Mouse (Mus musculus) hindbrain, embryonic 11.5 days (tissue): ENCODE results near the gene Bach2. TPM values are rescaled to one million over a fixed set of nuclear protein-coding genes. Genes with fewer than 3 reads are reported as not detected.
A peak's percentile ranks its signal among the peaks of the same experiment; 100 is the strongest.

ENCODE experiments used
- ATAC-seq: fragments of 200-750 bp; cut with Nextera tagmentation; 2 replicates; pipeline ENCODE4 v1.8.0; 2017; ENCODE audit warnings: mild to moderate bottlenecking, moderate TSS enrichment, moderate library complexity; ENCODE audit not compliant: low FRiP score
- DNase-seq: peaks from one replicate; pipeline ENCODE4 v3.0.0-alpha.2; 2015; ENCODE audit warnings: low spot score
- H3K27ac ChIP-seq: fragments of 300-500 bp; sonication (generic); 2 replicates; pipeline ENCODE4 v1.5.1; 2014; ENCODE audit warnings: mild to moderate bottlenecking, low read depth, low read length
- H3K27me3 ChIP-seq: fragments of 300-500 bp; sonication (generic); 2 replicates; pipeline ENCODE4 v1.6.1; 2014; ENCODE audit warnings: mild to moderate bottlenecking, low read length, moderate library complexity, mixed read lengths; ENCODE audit not compliant: control insufficient read depth, insufficient read depth
- H3K36me3 ChIP-seq: fragments of 300-500 bp; sonication (generic); 2 replicates; pipeline ENCODE4 v1.6.1; 2014; ENCODE audit warnings: mild to moderate bottlenecking, low read length, moderate library complexity, mixed read lengths; ENCODE audit not compliant: control insufficient read depth, insufficient read depth
- H3K4me1 ChIP-seq: fragments of 300-500 bp; sonication (generic); replicated peaks from 2 replicates; pipeline ENCODE4 v1.6.1; 2014; ENCODE audit warnings: low read length, mixed read lengths; ENCODE audit not compliant: control insufficient read depth, insufficient read depth
- H3K4me2 ChIP-seq: fragments of 300-500 bp; sonication (generic); replicated peaks from 2 replicates; pipeline ENCODE4 v1.6.1; 2014; ENCODE audit warnings: mild to moderate bottlenecking, low read depth, low read length
- H3K4me3 ChIP-seq: fragments of 300-500 bp; sonication (generic); 2 replicates; pipeline ENCODE4 v1.5.1; 2014; ENCODE audit warnings: low read depth, low read length
- H3K9ac ChIP-seq: fragments of 300-500 bp; sonication (generic); 2 replicates; pipeline ENCODE4 v1.6.1; 2014; ENCODE audit warnings: low read depth, low read length
- H3K9me3 ChIP-seq: fragments of 300-500 bp; sonication (generic); 2 replicates; pipeline ENCODE4 v1.6.1; 2016; ENCODE audit warnings: low read length; ENCODE audit not compliant: control insufficient read depth
- WGBS: fragments of 180-500 bp; shearing (Covaris S2); extraction: QIAGEN DNeasy Blood & Tissue Kit; methylation state at CpG from one replicate; pipeline ENCODE4 v1.1.7; 2014; 5-methylcytosine and 5-hydroxymethylcytosine counted together
- polyA plus RNA-seq: library from polyadenylated mRNA; unstranded; fragments of >200 nt; fragmentation: Nextera tagmentation; extraction: Ambion mirVana; gene quantifications from 2 replicates; pipeline ENCODE4 v1.2.1, GENCODE M21; 2014

The Bach2 gene
- polyA plus RNA-seq, 1 experiment from 2014 or later: 23.9 TPM

- peak overlapping the region; percentile 88 for H3K27ac ChIP-seq
- no peak overlapping the region for H3K4me2 ChIP-seq
- DNase-seq: peak; percentile 20
- H3K36me3 ChIP-seq: no peaks in the 10 kb centered on the region
- peak; percentile 48 for ATAC-seq
- no peaks in the 10 kb centered on the region for H3K9me3 ChIP-seq
- no peak overlapping the region for H3K4me3 ChIP-seq
- H3K4me1 ChIP-seq: peaks cover 9% of the 10 kb centered on the region; the same call in 1 of the 2 replicates
- 38% methylated on average over 3 of the region's 3 CpGs for WGBS
- H3K27me3 ChIP-seq: no peaks in the 10 kb centered on the region
- no peak overlapping the region for H3K9ac ChIP-seq
These were observed 121.0 kb downstream of the Bach2 start for GRCm38 (mm10) chr4:32359634-32360033.

- DNase-seq: no peak
- 93% methylated on average over 5 of the region's 5 CpGs for WGBS
- no peaks in the 10 kb centered on the region for H3K9me3 ChIP-seq
- H3K4me2 ChIP-seq: no peak overlapping the region
- no peak overlapping the region for H3K9ac ChIP-seq
- ATAC-seq: no peak
- H3K4me3 ChIP-seq: no peak overlapping the region
- H3K4me1 ChIP-seq: peaks cover 16% of the 10 kb centered on the region
- H3K36me3 ChIP-seq: no peaks in the 10 kb centered on the region
- no peaks in the 10 kb centered on the region for H3K27me3 ChIP-seq
- no peak overlapping the region for H3K27ac ChIP-seq
These were observed 121.9 kb downstream of the Bach2 start for GRCm38 (mm10) chr4:32360496-32360895.

- Histone ChIP-seq H3K27ac (no peak overlapping the region), H3K9ac (no peak overlapping the region), H3K9me3 (no peaks in the 10 kb centered on the region), H3K4me3 (no peak overlapping the region), H3K4me1 (peaks cover 21% of the 10 kb centered on the region), H3K27me3 (no peaks in the 10 kb centered on the region), H3K4me2 (no peak overlapping the region), H3K36me3 (no peaks in the 10 kb centered on the region)
- DNase-seq (no peak), ATAC-seq (no peak)
- WGBS: 64% methylated on average over 14 of the region's 14 CpGs
These were observed 124.9 kb downstream of the Bach2 start for GRCm38 (mm10) chr4:32363488-32363984.

DNA sequence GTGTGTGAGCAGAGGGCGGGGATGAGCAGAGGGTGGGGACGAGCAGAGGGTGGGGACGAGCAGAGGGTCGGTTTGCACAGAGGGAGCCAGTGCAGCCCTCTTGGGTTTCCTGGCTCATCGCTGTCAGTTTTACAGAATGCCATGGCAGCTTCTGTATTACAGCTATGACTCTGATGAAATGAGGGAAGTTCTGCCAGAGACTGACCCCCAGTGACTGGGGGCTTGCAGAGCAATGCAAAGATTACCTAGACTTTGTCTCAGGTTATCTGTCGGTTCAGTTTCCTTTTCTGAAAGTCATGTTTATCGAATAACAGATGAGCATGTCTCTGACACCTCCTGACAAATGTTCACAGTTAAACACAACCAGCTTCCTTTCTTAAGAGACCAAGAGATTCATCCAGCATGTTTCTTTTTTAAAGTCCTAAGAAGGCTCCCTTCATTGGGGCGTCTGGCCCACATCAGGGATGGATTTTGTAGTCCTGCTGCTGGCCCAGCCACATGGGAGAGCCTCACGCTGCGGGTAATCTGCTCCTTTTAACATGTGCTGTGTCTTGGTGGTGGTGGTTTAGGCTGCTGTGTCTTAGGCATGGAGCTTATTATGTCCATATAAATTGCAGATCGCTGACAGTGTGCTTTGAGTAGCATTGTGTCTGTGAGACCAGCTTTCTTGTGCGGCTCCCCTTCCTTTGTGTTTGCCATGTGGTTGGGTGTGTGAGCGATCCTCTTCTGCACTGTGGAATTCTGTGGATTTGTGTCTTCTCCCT, 126.7 kb downstream of the Bach2 start:
- Histone ChIP-seq H3K27ac (peak overlapping the region; percentile 36; the same call in 1 of the 2 replicates), H3K27me3 (no peaks in the 10 kb centered on the region), H3K36me3 (no peaks in the 10 kb centered on the region)

DNA sequence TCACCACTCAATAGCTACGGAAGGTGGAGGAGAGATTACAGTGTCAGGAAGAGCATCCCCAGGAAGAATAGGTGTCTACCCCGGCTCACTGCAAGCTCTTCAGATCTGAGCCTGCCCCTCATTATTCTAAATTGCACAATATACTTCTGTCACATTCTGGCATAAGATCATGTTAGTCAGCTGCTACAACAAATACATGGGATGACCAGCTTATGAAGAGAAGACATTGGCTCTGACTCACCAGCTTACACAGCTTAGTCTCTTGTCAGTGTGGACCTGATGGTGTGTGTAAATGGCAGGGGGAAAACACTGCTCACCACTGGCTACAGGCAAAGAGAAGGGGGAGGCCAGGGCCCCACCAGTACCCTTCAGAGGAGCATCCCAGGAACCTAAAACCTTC, 127.6 kb downstream of the Bach2 start:
- DNase-seq (no peak), ATAC-seq (no peak)
- H3K27me3 ChIP-seq: no peaks in the 10 kb centered on the region
- H3K4me1 ChIP-seq: peaks cover 16% of the 10 kb centered on the region; the same call in 1 of the 2 replicates
- H3K4me2 ChIP-seq: no peak overlapping the region
- no peak overlapping the region for H3K4me3 ChIP-seq
- H3K36me3 ChIP-seq: no peaks in the 10 kb centered on the region
- 88% methylated on average over 2 of the region's 2 CpGs for WGBS
- no peaks in the 10 kb centered on the region for H3K9me3 ChIP-seq
- no peak overlapping the region for H3K9ac ChIP-seq
- H3K27ac ChIP-seq: no peak overlapping the region

More for the DNA sequence above, 126.7 kb downstream of the Bach2 start:
- Histone ChIP-seq H3K4me3 (no peak overlapping the region), H3K4me2 (no peak overlapping the region), H3K9ac (peak overlapping the region; percentile 19; the same call in 1 of the 2 replicates), H3K9me3 (no peaks in the 10 kb centered on the region), H3K4me1 (peaks cover 13% of the 10 kb centered on the region; the same call in 1 of the 2 replicates)
- ATAC-seq: no peak
- WGBS: 53% methylated on average over 13 of the region's 13 CpGs
- no peak for DNase-seq

DNA sequence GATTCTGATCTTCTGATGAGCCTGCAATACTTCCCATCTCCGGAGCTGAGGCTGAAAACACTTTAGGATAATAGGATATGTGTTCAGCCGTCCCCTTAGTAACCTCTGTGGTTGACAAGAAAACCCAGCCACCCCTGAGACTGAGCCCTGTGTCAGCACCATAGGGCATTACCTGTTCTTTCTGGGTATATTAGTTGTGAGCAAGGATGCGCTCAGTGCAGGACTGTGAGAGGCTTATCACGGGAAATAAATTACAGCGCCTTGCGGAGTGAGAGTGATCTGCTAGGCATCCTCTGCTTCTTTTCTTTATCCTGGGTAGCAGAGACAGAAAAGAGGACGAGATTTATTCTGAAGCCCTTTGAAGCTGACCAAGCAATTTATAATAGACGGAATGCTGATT, 129.7 kb downstream of the Bach2 start:
- ATAC-seq (peak; percentile 55; the same call in 1 of the 2 replicates), DNase-seq (no peak)
- peaks cover 14% of the 10 kb centered on the region; the same call in 1 of the 2 replicates for H3K4me1 ChIP-seq
- no peak overlapping the region for H3K4me3 ChIP-seq
- H3K27ac ChIP-seq: peak overlapping the region; percentile 73
- H3K27me3 ChIP-seq: no peaks in the 10 kb centered on the region
- 50% methylated on average over 8 of the region's 8 CpGs for WGBS
- H3K9me3 ChIP-seq: no peaks in the 10 kb centered on the region
- no peak overlapping the region for H3K4me2 ChIP-seq
- no peaks in the 10 kb centered on the region for H3K36me3 ChIP-seq
- no peak overlapping the region for H3K9ac ChIP-seq

GRCm38 (mm10) chr4:32373085-32373484, 134.5 kb downstream of the Bach2 start:
- ATAC-seq (peak; percentile 39; the same call in 1 of the 2 replicates), DNase-seq (no peak)
- Histone ChIP-seq H3K36me3 (no peaks in the 10 kb centered on the region), H3K27ac (no peak overlapping the region), H3K9me3 (no peaks in the 10 kb centered on the region), H3K4me2 (no peak overlapping the region), H3K4me1 (peaks cover 2% of the 10 kb centered on the region; the same call in 1 of the 2 replicates), H3K27me3 (no peaks in the 10 kb centered on the region), H3K9ac (no peak overlapping the region), H3K4me3 (no peak overlapping the region)
- 58% methylated on average over 7 of the region's 7 CpGs for WGBS

DNA sequence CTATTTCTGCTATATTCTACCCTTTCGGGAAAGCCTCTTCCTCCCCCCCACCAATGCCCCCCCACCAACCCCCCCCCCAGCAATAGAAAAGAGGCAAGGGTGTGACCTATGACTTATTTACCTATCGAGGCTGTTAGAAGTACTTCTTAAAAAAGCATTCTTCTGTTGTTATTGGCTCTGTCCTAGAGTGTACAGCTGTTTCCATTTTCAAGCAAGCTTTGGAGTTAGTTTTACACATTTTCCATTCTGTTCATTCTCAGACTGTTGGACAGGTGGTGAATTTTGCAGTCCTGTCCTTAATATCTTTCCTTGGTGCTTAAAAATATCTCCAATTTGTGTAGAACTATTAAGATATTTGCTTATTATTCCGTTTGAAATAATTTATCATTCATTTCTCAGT, 134.9 kb downstream of the Bach2 start:
- Histone ChIP-seq H3K36me3 (no peaks in the 10 kb centered on the region), H3K27me3 (no peaks in the 10 kb centered on the region), H3K4me3 (no peak overlapping the region), H3K27ac (no peak overlapping the region), H3K9ac (no peak overlapping the region), H3K4me1 (peaks cover 2% of the 10 kb centered on the region; the same call in 1 of the 2 replicates), H3K4me2 (no peak overlapping the region), H3K9me3 (no peaks in the 10 kb centered on the region)
- ATAC-seq (no peak), DNase-seq (no peak)
- 66% methylated on average over 3 of the region's 3 CpGs for WGBS
